23 mouse cellular contexts compared by ENCODE assay signal in the genomic region with DNA sequence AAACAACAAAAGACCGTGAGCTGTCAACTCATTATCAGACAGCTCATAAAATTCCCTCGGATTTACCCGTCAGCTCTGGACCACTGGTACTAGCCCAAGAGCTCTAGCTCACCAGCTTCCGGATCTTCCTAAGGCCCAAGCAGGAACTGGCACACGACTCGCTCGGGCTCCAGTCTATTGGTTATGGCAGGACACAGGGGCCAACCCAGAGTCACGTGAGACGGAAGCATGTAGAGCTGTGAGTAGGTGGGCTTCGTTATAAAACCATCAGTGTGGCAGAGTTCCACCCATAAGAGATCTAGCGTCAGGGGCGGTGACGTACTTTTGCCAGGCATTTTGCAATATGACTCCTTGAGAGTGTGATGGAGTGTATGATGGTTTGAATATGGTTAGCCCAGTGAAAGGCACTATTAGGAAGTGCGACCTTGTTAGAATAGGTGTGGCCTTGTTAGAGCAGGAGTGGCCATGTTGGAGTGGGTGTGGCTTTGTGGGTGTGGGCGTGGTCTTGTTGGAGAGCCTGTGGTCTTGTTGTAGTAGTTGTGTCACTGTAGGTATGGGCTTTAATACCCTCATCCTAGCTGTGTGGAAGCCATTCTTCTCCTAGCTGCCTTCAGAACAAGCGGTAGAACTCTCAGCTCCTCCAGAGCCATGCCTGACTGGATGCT. TPM values are rescaled to one million over a fixed set of nuclear protein-coding genes. Genes with fewer than 3 reads are reported as not detected.
DNase-seq lines count a peak whose midpoint lies in the region; ATAC-seq and TF ChIP-seq lines count a peak whose summit lies in the region.
"Had no signal": no experiment of that assay in that cellular context is flagged by ENCODE, and none has a peak within 500 bp of the region (broad histone marks: within the 10 kb centered on the region; RNA-seq: fewer than 3 reads in every experiment).

No protein-coding gene starts in this region.

- peaks cover 4% of the 10 kb centered on the region; the same call in 1 of the 2 replicates for H3K9me3 ChIP-seq in heart, embryonic 12.5 days (replicated peaks)
- H3K9me3 ChIP-seq in E14TG2a.4 (ENCODE audit: low read length): no peaks in the 10 kb centered on the region
- no peaks in the 10 kb centered on the region for H3K9me3 ChIP-seq in ES-E14 (ENCODE audit: control insufficient read depth, insufficient read depth, low read depth, low read length)
- H3K9me3 ChIP-seq: forebrain, embryonic 10.5 days; hindbrain, embryonic 12.5 days; hindbrain, embryonic 15.5 days had no signal

- no peak for ATAC-seq in heart, embryonic 12.5 days (ENCODE audit: insufficient number of reproducible peaks, low FRiP score)
- ATAC-seq: activated CD4-positive, CD25-positive, alpha-beta regulatory T cell, adult 4 months; forebrain, embryonic 14.5 days; intestine, postnatal 0 days; Patski had no signal

- no peak overlapping the region for H3K27ac ChIP-seq in heart, embryonic 12.5 days (ENCODE audit: poor library complexity, severe bottlenecking)
- no peak overlapping the region for H3K27ac ChIP-seq in ES-E14 (ENCODE audit: insufficient read depth, low read depth, low read length, poor library complexity, severe bottlenecking)
- H3K27ac ChIP-seq: forebrain, embryonic 10.5 days; heart, embryonic 13.5 days; hindbrain, embryonic 12.5 days; hindbrain, embryonic 15.5 days had no signal

- in situ Hi-C loops in ES-E14 (cut with MboI; ENCODE audit: low sequenced_read_pairs in 2 of 2, unreplicated experiment in 2 of 2): no loop called here

- no peak for TF ChIP-seq CTCF in E14TG2a.4 (conservative IDR thresholded peaks at IDR 0.05; ENCODE audit: low read length)

- H3K36me3 ChIP-seq in heart, embryonic 12.5 days: no peaks in the 10 kb centered on the region
- H3K36me3 ChIP-seq in E14TG2a.4 (ENCODE audit: insufficient read depth, low read length): no peaks in the 10 kb centered on the region
- no peaks in the 10 kb centered on the region for H3K36me3 ChIP-seq in ES-E14 (ENCODE audit: control insufficient read depth, insufficient read depth, low read length, poor library complexity, severe bottlenecking)
- H3K36me3 ChIP-seq: forebrain, embryonic 10.5 days; heart, embryonic 13.5 days; hindbrain, embryonic 12.5 days; hindbrain, embryonic 15.5 days had no signal

- H3K4me1 ChIP-seq in heart, embryonic 12.5 days (replicated peaks): 0 out of 2 replicates have a peak, but pooled peaks cover 9% of the 10 kb centered on the region
- peaks cover 15% of the 10 kb centered on the region for H3K4me1 ChIP-seq in E14TG2a.4 (replicated peaks; ENCODE audit: low read depth, low read length)
- 0 out of 4 replicates have a peak, but pooled peaks cover 0 to 3% of the 10 kb centered on the region in 2 experiments for H3K4me1 ChIP-seq in ES-E14 (ENCODE audit: control insufficient read depth in 2 of 2, insufficient read depth in 2 of 2, low read length in 2 of 2, poor library complexity in 1 of 2)

- H3K9ac ChIP-seq in heart, embryonic 12.5 days: no peak overlapping the region
- no peak overlapping the region for H3K9ac ChIP-seq in ES-E14 (ENCODE audit: insufficient read depth, low read depth, low read length, poor library complexity, severe bottlenecking)
- H3K9ac ChIP-seq: heart, embryonic 13.5 days; hindbrain, embryonic 12.5 days; hindbrain, embryonic 15.5 days had no signal

- 85% methylated on average over 16 of the region's 16 CpGs for WGBS in heart, embryonic 12.5 days

- no peak overlapping the region for H3K4me2 ChIP-seq in heart, embryonic 12.5 days
- H3K4me2 ChIP-seq: heart, embryonic 13.5 days; hindbrain, embryonic 12.5 days; hindbrain, embryonic 15.5 days had no signal

- no peaks in the 10 kb centered on the region for H3K27me3 ChIP-seq in heart, embryonic 12.5 days (replicated peaks)
- no peaks in the 10 kb centered on the region for H3K27me3 ChIP-seq in E14TG2a.4 (ENCODE audit: insufficient read depth, low read length)
- H3K27me3 ChIP-seq: heart, embryonic 13.5 days; hindbrain, embryonic 12.5 days; hindbrain, embryonic 15.5 days; Patski had no signal

- peak; percentile 82 for DNase-seq in heart, adult 11 months
- DNase-seq in ES-E14 (ENCODE audit: low read depth, low spot score): peak; percentile 62
- peak; percentile 84 for DNase-seq in ZHBTc4 (ENCODE audit: low read depth, low spot score)
- DNase-seq in retina, embryonic 14.5 days (ENCODE audit: low spot score): no peak
- no peak for DNase-seq in adrenal gland, adult 18-20 months (ENCODE audit: low spot score in 2 of 2)
- DNase-seq in spleen, adult 18-20 months: no peak
- DNase-seq: B cell, adult 2 months; cerebellum, adult 18-20 months; cerebellum, adult 9-10 months; cerebellum, postnatal 14 days; gastrocnemius, postnatal 10 days; gastrocnemius, postnatal 36 days; kidney, adult 2 months had no signal

- H3K4me3 ChIP-seq in heart, embryonic 12.5 days: no peak overlapping the region
- H3K4me3 ChIP-seq in E14TG2a.4 (replicated peaks; ENCODE audit: low read length): peak overlapping the region; percentile 60
- peak overlapping the region; percentile 37 to 44 for H3K4me3 ChIP-seq in ES-E14 (ENCODE audit: insufficient read depth in 1 of 2, low read depth in 1 of 2, low read length in 2 of 2, poor library complexity in 1 of 2, severe bottlenecking in 1 of 2)
- H3K4me3 ChIP-seq: forebrain, embryonic 10.5 days; heart, embryonic 13.5 days; hindbrain, embryonic 12.5 days; hindbrain, embryonic 15.5 days had no signal

TF ChIP-seq in ES-E14, 5 proteins besides CTCF, POLR2A, EP300 and RAD21:
- TF ChIP-seq MAFK (IDR thresholded peaks at IDR 0.05; ENCODE audit: insufficient read depth, low read depth, low read length): no peak
- no peak for TF ChIP-seq CHD2 (IDR thresholded peaks at IDR 0.05; ENCODE audit: low read depth, low read length)
- no peak for TF ChIP-seq ZC3H11A (IDR thresholded peaks at IDR 0.05; ENCODE audit: borderline replicate concordance, low read depth, low read length)
- TF ChIP-seq HCFC1 (IDR thresholded peaks at IDR 0.05; ENCODE audit: borderline replicate concordance, insufficient read depth, low read length): no peak
- TF ChIP-seq ZNF384 (IDR thresholded peaks at IDR 0.05; ENCODE audit: low read depth, low read length): no peak

RNA-seq across cellular contexts. Expression of gene Mdga1, which starts 56.5 kb away (rescaled TPM):
- polyA plus RNA-seq in heart, embryonic 12.5 days (2016; fragmentation: Nextera tagmentation; extraction: Ambion mirVana): 3.9 and 6.2 TPM in 2 replicates
- total RNA-seq in ES-E14 (2012; rRNA removed): 7.1 and 15.4 TPM in 2 replicates
- total RNA-seq in adrenal gland, adult 18-20 months (2021): 1 to 10 TPM in 1 of 2 experiments, under 1 TPM in 1; 0.23 to 1.2 TPM
- polyA plus RNA-seq: activated CD4-positive, CD25-positive, alpha-beta regulatory T cell, adult 4 months had no signal

Comparison
In these comparisons a context has a peak if more than half of its experiments do, and no peak if none do; other contexts are left out.
1. DNase-seq: peak in heart, adult 11 months (single experiment), ES-E14 (single experiment) and ZHBTc4 (single experiment); none in retina, embryonic 14.5 days (single experiment), adrenal gland, adult 18-20 months (0 of 2) and spleen, adult 18-20 months (0 of 2).